Mouse (Mus musculus) spleen, postnatal 10 days (tissue): Measurements from ENCODE around the gene Zfyve26.
A peak's percentile ranks its signal among the peaks of the same experiment; 100 is the strongest.
"Not testable (repeated sequence)": the region's sequence is repeated elsewhere in the genome, so short reads cannot be mapped to it uniquely, and the experiment has no call there.

Experiments used
- DNase-seq, 2 experiments: peaks; one replicate each; pipeline ENCODE4 v3.0.0; 2021 to 2022; ENCODE audit warnings: low spot score in 2 of 2

Zfyve26 gene

GRCm38 (mm10) chr12:79296126-79296816 is at the start of gene Zfyve26:
TSS of gene Zfyve26 (minus strand) at chr12:79296304.
- DNase-seq: peak; percentile 76 to 92

GRCm38 (mm10) chr12:79341291-79341845 is 45.3 kb upstream of the Zfyve26 start:
- DNase-seq: no peak

DNA sequence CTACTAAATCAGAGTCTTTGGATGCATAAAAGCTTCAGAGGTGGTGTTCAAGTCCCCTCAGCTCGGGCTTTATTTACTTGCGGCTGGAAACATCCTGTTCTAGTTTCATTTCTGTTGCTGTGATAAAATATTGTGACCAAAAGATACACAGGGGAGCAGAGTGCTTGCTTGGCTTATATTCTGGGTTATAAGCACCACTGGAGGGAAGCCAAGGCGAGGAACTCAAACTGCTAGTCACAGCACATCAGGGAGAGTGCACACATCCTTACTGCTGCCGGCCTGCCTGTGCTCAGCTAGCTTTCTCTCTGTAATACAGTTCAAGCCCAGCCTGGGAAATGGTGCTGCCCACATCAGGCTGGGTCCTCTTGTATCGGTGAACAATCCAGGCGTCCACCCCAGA is 44.4 kb upstream of the Zfyve26 start:
- no peak for DNase-seq

DNA sequence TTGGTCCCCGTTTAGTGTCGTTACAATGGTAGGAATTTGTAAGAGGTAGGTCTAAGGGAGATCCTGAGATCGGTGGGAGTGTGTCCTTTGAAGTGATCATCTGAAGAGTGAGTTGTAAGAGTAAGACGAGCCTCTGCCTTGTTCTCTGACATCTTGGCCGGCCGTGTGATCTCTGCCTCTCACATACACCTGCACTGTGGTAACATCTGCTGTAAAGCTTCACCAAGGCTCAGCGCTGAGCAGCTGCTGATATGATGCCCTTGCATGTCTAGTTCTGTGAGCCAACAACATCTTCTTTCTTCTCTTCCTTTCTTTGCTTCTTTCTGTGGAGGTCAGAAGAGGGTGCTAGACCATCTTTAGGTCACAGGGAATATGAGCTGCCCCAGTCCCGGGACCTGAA is 42.7 kb upstream of the Zfyve26 start:
- DNase-seq: no peak

- no peak for DNase-seq
These were observed 35.6 kb upstream of the Zfyve26 start for GRCm38 (mm10) chr12:79331722-79332121.

- no peak for DNase-seq
These were observed 34.5 kb upstream of the Zfyve26 start for GRCm38 (mm10) chr12:79330571-79330970.

- DNase-seq: no peak
These were observed 31.8 kb upstream of the Zfyve26 start for GRCm38 (mm10) chr12:79327868-79328267.

DNA sequence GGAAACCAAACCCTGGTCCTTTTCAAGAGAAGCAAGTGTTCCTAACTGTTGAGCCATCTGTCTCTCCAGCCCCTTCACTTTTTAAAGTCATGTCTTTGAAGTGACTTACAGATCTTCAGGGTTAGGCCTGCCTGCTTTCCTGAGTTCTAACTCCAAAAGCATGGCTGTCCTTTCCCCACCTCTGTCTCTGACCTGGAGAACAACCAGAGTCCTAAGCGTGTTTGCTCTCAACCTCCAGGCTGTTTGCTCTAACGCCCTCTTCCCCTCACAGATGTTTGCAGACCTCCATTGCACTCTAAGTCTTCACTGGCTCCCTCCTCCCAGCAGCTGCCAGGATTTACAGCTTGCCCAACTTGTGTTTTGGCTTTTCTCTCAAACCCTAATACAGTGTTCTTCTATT is 30.6 kb upstream of the Zfyve26 start:
- no peak for DNase-seq

DNA sequence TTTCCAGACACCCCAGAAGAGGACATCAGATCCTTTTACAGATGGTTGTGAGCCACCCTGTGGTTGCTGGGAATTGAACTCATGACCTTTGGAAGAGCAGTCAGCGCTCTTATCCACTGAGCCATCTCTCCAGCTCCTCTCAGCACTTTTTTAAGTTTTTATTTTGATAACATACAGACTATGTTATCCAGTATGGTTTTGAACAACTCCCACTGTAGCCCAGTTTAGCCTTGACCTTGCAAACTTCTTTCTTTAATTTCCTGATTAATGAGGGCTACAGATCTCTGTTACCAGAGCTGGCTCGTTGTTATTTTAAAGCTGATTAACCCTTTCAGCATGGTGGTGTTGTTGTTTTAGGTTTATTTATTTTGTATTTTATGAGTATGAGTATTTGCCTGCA is 30.1 kb upstream of the Zfyve26 start:
- no peak for DNase-seq

DNA sequence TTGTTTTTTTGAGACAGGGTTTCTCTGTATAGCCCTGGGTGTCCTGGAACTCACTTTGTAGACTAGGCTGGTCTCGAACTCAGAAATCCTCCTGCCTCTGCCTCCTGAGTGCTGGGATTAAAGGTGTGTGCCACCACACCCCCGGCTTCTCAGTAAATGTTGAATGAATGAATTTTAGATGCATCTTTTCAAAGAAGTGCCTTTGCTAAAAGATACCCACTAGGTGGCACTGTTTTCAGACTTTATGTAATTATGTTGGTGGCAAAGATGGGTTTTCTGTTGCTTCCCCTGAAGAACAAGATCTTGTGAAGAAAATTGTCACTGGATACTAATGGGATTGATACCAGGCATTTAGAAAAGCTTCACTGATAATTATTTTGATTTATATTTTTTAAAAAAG is 26.4 kb upstream of the Zfyve26 start:
- DNase-seq: not testable (repeated sequence)

DNA sequence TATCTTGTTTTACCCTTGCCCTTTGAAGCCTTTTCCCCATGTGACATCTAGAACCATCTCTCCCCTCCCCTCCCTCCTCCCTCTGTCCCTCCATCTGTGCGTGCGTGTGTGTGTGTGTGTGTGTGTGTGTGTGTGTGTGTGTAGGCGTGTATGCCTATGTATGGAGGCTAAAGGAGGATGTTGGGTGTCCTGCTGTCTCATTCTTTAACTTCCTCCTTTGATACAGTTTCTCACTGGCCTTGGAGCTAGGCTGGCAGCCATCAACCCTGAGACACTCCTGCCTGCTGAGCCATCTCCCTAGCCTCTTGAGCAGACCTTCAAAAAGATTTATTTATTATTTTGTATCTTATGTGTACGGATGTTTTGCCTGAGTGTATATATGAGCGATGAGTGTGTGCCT is 24.8 kb upstream of the Zfyve26 start:
- peak in 1 of 2 experiments; percentile 21 for DNase-seq

DNA sequence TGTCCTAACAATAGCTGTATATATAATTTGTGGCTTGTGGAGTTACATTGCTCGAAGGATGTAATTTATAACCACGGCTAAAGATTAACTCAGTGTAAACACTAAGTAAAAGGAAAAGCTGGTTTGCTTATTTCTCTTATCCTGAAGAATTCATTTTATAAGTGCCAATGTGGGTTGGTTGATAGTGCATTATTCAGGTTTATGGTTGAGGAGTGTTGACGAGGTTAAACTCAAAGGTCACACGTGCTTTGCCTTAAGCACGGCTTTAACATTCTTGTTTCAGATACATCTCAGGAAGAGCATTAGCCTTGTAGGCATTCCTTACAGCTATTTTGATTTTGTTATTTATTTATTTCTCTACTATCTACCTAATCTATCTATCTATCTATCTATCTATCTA is 21.2 kb upstream of the Zfyve26 start:
- no peak for DNase-seq

DNA sequence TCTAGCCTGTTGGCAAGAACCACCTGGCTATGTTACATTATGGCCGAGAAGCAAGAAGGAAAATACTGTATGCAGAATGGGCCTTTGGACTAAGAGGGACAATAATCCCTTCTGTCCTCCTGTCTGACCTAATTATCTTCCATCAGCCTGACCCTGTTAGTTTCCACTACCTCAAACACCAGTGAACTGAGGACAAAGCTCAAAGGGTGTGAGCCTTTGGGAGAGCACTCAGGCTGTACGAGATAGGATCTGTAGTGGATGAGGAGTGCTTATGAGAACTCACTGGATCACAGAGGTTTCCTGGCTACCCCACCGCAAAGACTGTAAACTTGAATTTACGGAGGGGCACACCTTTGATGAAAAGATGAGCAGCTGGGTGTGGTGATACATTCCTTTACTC is 17.6 kb upstream of the Zfyve26 start:
- no peak for DNase-seq

- DNase-seq: no peak
These were observed 9.9 kb upstream of the Zfyve26 start for GRCm38 (mm10) chr12:79306013-79306412.

DNA sequence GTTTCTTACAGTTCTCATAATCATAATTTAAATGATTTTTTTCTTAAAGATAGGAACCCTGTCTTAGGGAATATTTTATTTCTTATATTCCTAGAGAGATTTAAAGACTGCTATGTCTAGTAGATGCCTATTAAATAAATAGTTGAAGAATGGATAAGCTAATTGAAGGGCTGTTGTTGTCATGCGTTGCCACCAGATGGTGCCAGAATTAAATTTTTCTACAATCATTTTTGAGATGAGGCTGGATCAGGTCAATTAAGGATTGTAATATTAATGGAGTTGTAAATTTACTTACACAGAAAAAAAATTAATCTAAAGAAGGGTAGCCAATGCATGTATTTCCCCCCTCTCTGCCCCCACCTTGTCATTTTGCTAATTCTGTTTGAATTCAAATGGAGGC is 9.0 kb upstream of the Zfyve26 start:
- no peak for DNase-seq

DNA sequence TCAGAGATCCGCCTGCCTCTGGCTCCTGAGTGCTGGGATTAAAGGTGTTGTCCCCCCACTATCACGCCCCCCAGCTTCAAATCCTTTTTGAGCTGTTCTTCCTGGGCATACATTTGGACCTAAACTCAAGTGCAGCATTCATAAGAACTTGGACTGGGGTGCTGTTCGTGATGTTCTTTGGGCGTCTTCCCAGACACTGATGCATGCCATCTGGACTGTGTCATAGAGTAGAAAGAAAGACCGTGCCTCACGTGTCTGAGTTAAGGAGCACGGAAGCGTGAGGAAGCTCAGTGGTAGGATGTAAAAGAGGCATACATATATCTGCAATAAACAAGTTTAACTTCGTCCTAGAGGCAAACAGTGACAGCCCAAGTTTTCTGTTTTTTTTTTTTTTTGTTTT is 5.7 kb upstream of the Zfyve26 start:
- no peak for DNase-seq

- DNase-seq: peak in 1 of 2 experiments; percentile 13
These were observed 2.0 kb upstream of the Zfyve26 start for GRCm38 (mm10) chr12:79297884-79298636.

- DNase-seq: peak; percentile 68 to 77
These were observed 1.0 kb upstream of the Zfyve26 start, which contains the start of gene Rad51b for GRCm38 (mm10) chr12:79297121-79297576. TSS of gene Rad51b (plus strand) at chr12:79297282.

DNA sequence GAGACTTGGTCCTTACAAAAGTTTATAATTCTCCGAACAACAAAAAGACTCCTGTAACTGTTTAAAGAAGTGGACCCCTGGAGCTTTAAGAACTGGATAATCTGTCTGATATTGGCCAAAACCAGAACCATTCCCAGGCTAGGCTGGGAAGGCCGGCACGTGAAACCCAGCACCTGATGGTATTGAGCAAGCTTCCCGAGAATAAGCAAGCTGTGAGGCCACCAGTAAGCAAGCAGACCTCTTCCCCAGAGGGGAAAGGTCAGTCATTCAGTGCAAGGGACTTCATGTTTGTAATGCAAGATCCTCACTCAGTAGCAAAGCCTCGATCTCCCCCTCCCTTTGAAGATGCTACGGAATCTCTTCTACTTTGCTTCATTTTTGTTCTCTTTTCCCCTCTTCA is 3.2 kb downstream of the Zfyve26 start:
- DNase-seq: no peak

GRCm38 (mm10) chr12:79282595-79282994 is 13.5 kb downstream of the Zfyve26 start:
- no peak for DNase-seq

DNA sequence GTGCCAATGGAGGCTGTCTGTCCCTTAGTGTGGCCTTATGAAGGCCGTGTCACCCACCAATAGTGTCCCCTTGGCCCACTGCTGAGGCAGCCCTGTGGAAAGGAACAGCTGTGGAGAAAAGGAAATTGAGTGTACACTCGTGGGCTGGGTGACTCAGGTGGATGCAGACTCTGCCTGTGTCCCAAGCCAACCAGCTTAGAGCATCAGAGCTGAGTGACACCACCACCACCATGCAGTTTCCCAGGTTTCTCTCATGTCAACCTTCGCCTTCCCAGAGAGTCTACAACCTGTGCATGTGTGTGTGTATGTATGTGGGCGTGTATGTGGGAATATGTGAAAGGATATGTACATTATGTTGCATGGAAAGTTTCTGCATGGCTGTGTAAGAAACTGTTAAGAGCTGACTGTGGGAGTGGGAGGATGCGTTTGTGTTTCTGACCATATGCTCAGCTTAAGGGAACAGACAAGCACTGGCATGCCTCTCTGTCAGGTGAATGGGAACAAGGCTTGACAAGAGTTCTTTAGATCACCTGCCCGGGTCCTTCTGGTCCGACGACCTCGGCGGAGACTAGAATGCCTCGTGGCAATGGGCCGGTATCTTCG is 16.5 kb downstream of the Zfyve26 start:
- DNase-seq: no peak

DNA sequence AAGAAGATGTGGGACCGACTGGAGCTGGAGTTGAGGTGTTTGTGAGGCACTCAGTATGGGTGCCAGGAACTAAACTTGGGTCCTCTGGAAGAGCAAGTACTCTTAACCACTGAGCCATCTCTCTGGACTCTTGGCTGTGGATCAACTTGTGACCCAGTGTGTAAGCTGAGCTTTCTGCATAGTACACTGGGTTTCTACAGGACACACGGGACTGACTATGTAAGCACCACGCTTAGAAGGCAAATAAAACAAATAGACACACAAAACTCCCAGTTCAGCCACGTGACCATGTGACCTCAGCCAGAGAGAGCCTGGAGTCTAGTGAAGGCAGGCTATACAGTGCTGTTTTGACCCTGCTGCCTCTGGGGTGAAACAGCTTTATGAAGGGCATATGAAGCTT is 23.5 kb downstream of the Zfyve26 start:
- no peak for DNase-seq
